Mouse (Mus musculus) intestine, postnatal 0 days (tissue): ENCODE measurements at regions not wholly inside any gene's neighbourhood (a gene's known extent, or its start where the extent isn't known, plus 50 kb on each side); places are given as distances from the start of the nearest gene placed in this dataset.

Source experiments
- ATAC-seq: fragments of 200-750 bp; cut with Nextera tagmentation; 2 replicates; pipeline ENCODE4 v1.8.0; 2017; ENCODE audit warnings: mild to moderate bottlenecking, moderate TSS enrichment, moderate library complexity
- H3K27ac ChIP-seq: fragments of 300-500 bp; sonication (generic); 2 replicates; pipeline ENCODE4 v1.5.1; 2014; ENCODE audit warnings: mild to moderate bottlenecking, low read depth, low read length, moderate library complexity
- H3K27me3 ChIP-seq: fragments of 300-500 bp; sonication (generic); replicated peaks from 2 replicates; pipeline ENCODE4 v1.6.1; 2014; ENCODE audit warnings: low read length, mixed read lengths; ENCODE audit not compliant: control insufficient read depth, insufficient read depth
- H3K36me3 ChIP-seq: fragments of 300-500 bp; sonication (generic); 2 replicates; pipeline ENCODE4 v1.6.1; 2014; ENCODE audit warnings: mild to moderate bottlenecking, moderate library complexity; ENCODE audit not compliant: control insufficient read depth, insufficient read depth
- H3K4me1 ChIP-seq: fragments of 300-500 bp; sonication (generic); replicated peaks from 2 replicates; pipeline ENCODE4 v1.6.1; 2014; ENCODE audit warnings: antibody characterized with exemption, low read length, mixed read lengths; ENCODE audit not compliant: control insufficient read depth, insufficient read depth
- H3K4me2 ChIP-seq: fragments of 300-500 bp; sonication (generic); replicated peaks from 2 replicates; pipeline ENCODE4 v1.6.1; 2014; ENCODE audit warnings: low read depth, mild to moderate bottlenecking, moderate library complexity
- H3K4me3 ChIP-seq: fragments of 300-500 bp; sonication (generic); 2 replicates; pipeline ENCODE4 v1.5.1; 2014; ENCODE audit warnings: low read depth, low read length
- H3K9ac ChIP-seq: fragments of 300-500 bp; sonication (generic); 2 replicates; pipeline ENCODE4 v1.6.1; 2014; ENCODE audit warnings: mild to moderate bottlenecking, low read depth, low read length
- H3K9me3 ChIP-seq: fragments of 300-500 bp; sonication (generic); 2 replicates; pipeline ENCODE4 v1.6.1; 2016; ENCODE audit warnings: mixed run types; ENCODE audit not compliant: control insufficient read depth
- CTCF ChIP-seq: sonication (generic); IDR thresholded peaks from 2 replicates; pipeline ENCODE4 v1.5.1; 2016; ENCODE audit warnings: low read depth, mild to moderate bottlenecking, control low read depth, antibody characterized with exemption, moderate library complexity
- WGBS: fragments of 180-500 bp; shearing (Covaris S2); extraction: QIAGEN DNeasy Blood & Tissue Kit; methylation state at CpG from one replicate; pipeline ENCODE4 v1.1.7; 2014; 5-methylcytosine and 5-hydroxymethylcytosine counted together

DNA sequence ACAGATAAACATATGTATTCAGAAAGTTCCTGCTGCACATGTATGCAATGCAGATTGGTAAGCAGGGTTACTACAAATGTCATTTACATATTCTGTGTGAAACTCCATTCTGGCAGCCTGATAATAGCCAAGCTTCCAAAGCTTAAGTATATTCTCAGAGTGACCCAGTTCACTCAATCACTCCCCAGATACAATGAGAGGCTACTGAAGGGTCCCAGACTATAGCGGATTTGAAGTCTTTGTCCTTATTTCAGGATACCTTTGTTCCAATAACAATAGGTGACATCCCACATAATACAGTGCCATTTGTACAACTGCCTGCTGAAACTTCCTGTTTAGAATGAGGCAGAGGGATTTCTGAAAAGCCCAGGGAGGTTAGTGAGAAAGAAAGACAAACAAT, 132.5 kb upstream of the Klf6 start:
- Histone ChIP-seq H3K4me3 (no peak overlapping the region), H3K9me3 (no peaks in the 10 kb centered on the region), H3K27me3 (no peaks in the 10 kb centered on the region), H3K36me3 (no peaks in the 10 kb centered on the region), H3K4me1 (no peaks in the 10 kb centered on the region), H3K27ac (no peak overlapping the region), H3K9ac (no peak overlapping the region), H3K4me2 (no peak overlapping the region)
- 71% methylated on average over 1 of the region's 1 CpGs for WGBS
- no peak for TF ChIP-seq CTCF
- no peak for ATAC-seq

GRCm38 (mm10) chr13:5729426-5730068, 131.7 kb upstream of the Klf6 start:
- H3K4me1 ChIP-seq: no peaks in the 10 kb centered on the region
- no peaks in the 10 kb centered on the region for H3K27me3 ChIP-seq
- no peaks in the 10 kb centered on the region for H3K36me3 ChIP-seq
- no peak overlapping the region for H3K27ac ChIP-seq
- no peaks in the 10 kb centered on the region for H3K9me3 ChIP-seq
- ATAC-seq: no peak
- no peak overlapping the region for H3K4me2 ChIP-seq
- no peak overlapping the region for H3K9ac ChIP-seq
- TF ChIP-seq CTCF: no peak
- WGBS: 81% methylated on average over 6 of the region's 6 CpGs
- H3K4me3 ChIP-seq: no peak overlapping the region

DNA sequence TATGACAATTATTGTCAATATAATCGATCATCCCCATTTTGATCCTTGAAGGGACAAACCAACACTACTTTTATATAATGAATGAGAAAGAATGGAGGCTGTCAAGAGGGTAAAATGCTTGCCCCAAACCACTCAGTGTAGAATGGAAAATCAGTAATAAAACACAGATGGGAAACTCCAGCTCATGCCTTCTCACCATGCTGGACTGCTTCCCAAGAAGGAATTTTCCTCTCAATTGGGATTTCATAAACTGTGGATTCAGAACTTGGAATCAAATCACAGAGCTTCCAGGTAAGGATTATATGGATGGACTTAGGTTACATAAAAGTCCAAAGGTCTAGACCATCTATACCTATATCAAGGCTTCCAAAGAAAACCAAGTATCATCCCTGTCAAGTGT, 129.1 kb upstream of the Klf6 start:
- Histone ChIP-seq H3K9ac (no peak overlapping the region), H3K4me3 (no peak overlapping the region), H3K9me3 (no peaks in the 10 kb centered on the region), H3K4me2 (no peak overlapping the region), H3K27me3 (no peaks in the 10 kb centered on the region), H3K27ac (no peak overlapping the region), H3K36me3 (no peaks in the 10 kb centered on the region), H3K4me1 (no peaks in the 10 kb centered on the region)
- 96% methylated on average over 1 of the region's 1 CpGs for WGBS
- ATAC-seq: no peak
- no peak for TF ChIP-seq CTCF

GRCm38 (mm10) chr13:5735027-5735624, 126.2 kb upstream of the Klf6 start:
- Histone ChIP-seq H3K27ac (no peak overlapping the region), H3K27me3 (no peaks in the 10 kb centered on the region), H3K9ac (no peak overlapping the region), H3K4me2 (no peak overlapping the region), H3K4me3 (no peak overlapping the region), H3K9me3 (no peaks in the 10 kb centered on the region), H3K36me3 (no peaks in the 10 kb centered on the region), H3K4me1 (no peaks in the 10 kb centered on the region)
- ATAC-seq: no peak
- TF ChIP-seq CTCF: no peak

GRCm38 (mm10) chr13:5736472-5736871, 124.8 kb upstream of the Klf6 start:
- no peak overlapping the region for H3K27ac ChIP-seq
- H3K4me2 ChIP-seq: no peak overlapping the region
- no peak for TF ChIP-seq CTCF
- no peaks in the 10 kb centered on the region for H3K9me3 ChIP-seq
- H3K9ac ChIP-seq: no peak overlapping the region
- H3K36me3 ChIP-seq: no peaks in the 10 kb centered on the region
- no peaks in the 10 kb centered on the region for H3K4me1 ChIP-seq
- ATAC-seq: no peak
- no peak overlapping the region for H3K4me3 ChIP-seq
- WGBS: 78% methylated on average over 6 of the region's 6 CpGs
- no peaks in the 10 kb centered on the region for H3K27me3 ChIP-seq

GRCm38 (mm10) chr13:5737214-5737613, 124.1 kb upstream of the Klf6 start:
- WGBS: 85% methylated on average over 7 of the region's 7 CpGs
- no peak for ATAC-seq
- Histone ChIP-seq H3K4me1 (no peaks in the 10 kb centered on the region), H3K9ac (no peak overlapping the region), H3K36me3 (no peaks in the 10 kb centered on the region), H3K9me3 (no peaks in the 10 kb centered on the region), H3K27me3 (no peaks in the 10 kb centered on the region), H3K4me2 (no peak overlapping the region), H3K4me3 (no peak overlapping the region), H3K27ac (no peak overlapping the region)
- no peak for TF ChIP-seq CTCF

GRCm38 (mm10) chr13:5740805-5741204, 120.5 kb upstream of the Klf6 start:
- Histone ChIP-seq H3K4me1 (no peaks in the 10 kb centered on the region), H3K27me3 (no peaks in the 10 kb centered on the region), H3K27ac (no peak overlapping the region), H3K36me3 (no peaks in the 10 kb centered on the region), H3K9ac (no peak overlapping the region), H3K9me3 (no peaks in the 10 kb centered on the region), H3K4me3 (no peak overlapping the region), H3K4me2 (no peak overlapping the region)
- WGBS: 90% methylated on average over 1 of the region's 1 CpGs
- no peak for TF ChIP-seq CTCF
- no peak for ATAC-seq
